Mouse (Mus musculus) intestine, postnatal 0 days (tissue): Measurements from ENCODE around the gene Mdm2. TPM values are rescaled to one million over a fixed set of nuclear protein-coding genes. Genes with fewer than 3 reads are reported as not detected.

Experiments
- ATAC-seq: fragments of 200-750 bp; cut with Nextera tagmentation; 2 replicates; pipeline ENCODE4 v1.8.0; 2017; ENCODE audit warnings: mild to moderate bottlenecking, moderate TSS enrichment, moderate library complexity
- H3K27ac ChIP-seq: fragments of 300-500 bp; sonication (generic); 2 replicates; pipeline ENCODE4 v1.5.1; 2014; ENCODE audit warnings: mild to moderate bottlenecking, low read depth, low read length, moderate library complexity
- H3K27me3 ChIP-seq: fragments of 300-500 bp; sonication (generic); replicated peaks from 2 replicates; pipeline ENCODE4 v1.6.1; 2014; ENCODE audit warnings: low read length, mixed read lengths; ENCODE audit not compliant: control insufficient read depth, insufficient read depth
- H3K36me3 ChIP-seq: fragments of 300-500 bp; sonication (generic); 2 replicates; pipeline ENCODE4 v1.6.1; 2014; ENCODE audit warnings: mild to moderate bottlenecking, moderate library complexity; ENCODE audit not compliant: control insufficient read depth, insufficient read depth
- H3K4me1 ChIP-seq: fragments of 300-500 bp; sonication (generic); replicated peaks from 2 replicates; pipeline ENCODE4 v1.6.1; 2014; ENCODE audit warnings: antibody characterized with exemption, low read length, mixed read lengths; ENCODE audit not compliant: control insufficient read depth, insufficient read depth
- H3K4me2 ChIP-seq: fragments of 300-500 bp; sonication (generic); replicated peaks from 2 replicates; pipeline ENCODE4 v1.6.1; 2014; ENCODE audit warnings: low read depth, mild to moderate bottlenecking, moderate library complexity
- H3K4me3 ChIP-seq: fragments of 300-500 bp; sonication (generic); 2 replicates; pipeline ENCODE4 v1.5.1; 2014; ENCODE audit warnings: low read depth, low read length
- H3K9ac ChIP-seq: fragments of 300-500 bp; sonication (generic); 2 replicates; pipeline ENCODE4 v1.6.1; 2014; ENCODE audit warnings: mild to moderate bottlenecking, low read depth, low read length
- H3K9me3 ChIP-seq: fragments of 300-500 bp; sonication (generic); 2 replicates; pipeline ENCODE4 v1.6.1; 2016; ENCODE audit warnings: mixed run types; ENCODE audit not compliant: control insufficient read depth
- CTCF ChIP-seq: sonication (generic); IDR thresholded peaks from 2 replicates; pipeline ENCODE4 v1.5.1; 2016; ENCODE audit warnings: low read depth, mild to moderate bottlenecking, control low read depth, antibody characterized with exemption, moderate library complexity
- WGBS: fragments of 180-500 bp; shearing (Covaris S2); extraction: QIAGEN DNeasy Blood & Tissue Kit; methylation state at CpG from one replicate; pipeline ENCODE4 v1.1.7; 2014; 5-methylcytosine and 5-hydroxymethylcytosine counted together
- polyA plus RNA-seq: library from polyadenylated mRNA; unstranded; fragments of >200 nt; fragmentation: Nextera tagmentation; extraction: Ambion mirVana; gene quantifications from 2 replicates; pipeline ENCODE4 v1.2.1, GENCODE M21; 2015

Mdm2 gene
- polyA plus RNA-seq, 1 experiment from 2014 or later, result 16.5 TPM

DNA sequence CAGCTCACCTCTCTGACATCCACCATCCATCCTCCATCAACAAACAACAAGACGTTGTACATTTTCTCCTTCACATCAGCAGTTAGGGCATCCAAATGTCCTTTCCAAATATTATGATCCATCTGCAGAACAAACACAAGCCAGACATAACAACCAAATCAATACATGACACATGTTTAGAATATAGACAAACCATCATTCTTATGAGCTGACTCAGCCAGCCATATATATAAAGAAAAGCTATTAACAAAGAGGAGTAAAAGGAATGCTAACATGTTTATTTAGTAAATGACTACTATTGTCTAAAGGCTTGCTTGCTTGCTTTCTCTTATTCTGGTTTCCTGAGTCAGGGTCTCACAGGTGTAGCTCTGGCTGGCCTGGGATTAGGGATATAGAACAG is 46.7 kb upstream of the Mdm2 start:
- no peaks in the 10 kb centered on the region for H3K27me3 ChIP-seq
- H3K9ac ChIP-seq, result no peak overlapping the region
- H3K4me3 ChIP-seq, result no peak overlapping the region
- WGBS, result 86% methylated on average over 1 of the region's 1 CpGs
- no peak overlapping the region for H3K4me2 ChIP-seq
- no peaks in the 10 kb centered on the region for H3K4me1 ChIP-seq
- ATAC-seq, result no peak
- no peak overlapping the region for H3K27ac ChIP-seq
- no peak for TF ChIP-seq CTCF
- no peaks in the 10 kb centered on the region for H3K9me3 ChIP-seq
- H3K36me3 ChIP-seq, result peaks cover 73% of the 10 kb centered on the region

GRCm38 (mm10) chr10:117756784-117757183 is 46.2 kb upstream of the Mdm2 start:
- no peak for ATAC-seq
- no peak overlapping the region for H3K27ac ChIP-seq
- H3K9ac ChIP-seq, result no peak overlapping the region
- no peaks in the 10 kb centered on the region for H3K4me1 ChIP-seq
- no peaks in the 10 kb centered on the region for H3K9me3 ChIP-seq
- H3K27me3 ChIP-seq, result no peaks in the 10 kb centered on the region
- H3K4me2 ChIP-seq, result no peak overlapping the region
- peaks cover 77% of the 10 kb centered on the region for H3K36me3 ChIP-seq
- WGBS, result 94% methylated on average over 5 of the region's 5 CpGs
- no peak for TF ChIP-seq CTCF
- H3K4me3 ChIP-seq, result no peak overlapping the region

- no peak for TF ChIP-seq CTCF
- 91% methylated on average over 11 of the region's 11 CpGs for WGBS
- Histone ChIP-seq H3K4me3 (no peak overlapping the region), H3K9ac (no peak overlapping the region), H3K36me3 (peaks cover 77% of the 10 kb centered on the region), H3K27me3 (no peaks in the 10 kb centered on the region), H3K4me2 (no peak overlapping the region), H3K4me1 (no peaks in the 10 kb centered on the region), H3K9me3 (no peaks in the 10 kb centered on the region), H3K27ac (no peak overlapping the region)
- ATAC-seq, result no peak
These were observed 45.4 kb upstream of the Mdm2 start for GRCm38 (mm10) chr10:117755799-117756467.

DNA sequence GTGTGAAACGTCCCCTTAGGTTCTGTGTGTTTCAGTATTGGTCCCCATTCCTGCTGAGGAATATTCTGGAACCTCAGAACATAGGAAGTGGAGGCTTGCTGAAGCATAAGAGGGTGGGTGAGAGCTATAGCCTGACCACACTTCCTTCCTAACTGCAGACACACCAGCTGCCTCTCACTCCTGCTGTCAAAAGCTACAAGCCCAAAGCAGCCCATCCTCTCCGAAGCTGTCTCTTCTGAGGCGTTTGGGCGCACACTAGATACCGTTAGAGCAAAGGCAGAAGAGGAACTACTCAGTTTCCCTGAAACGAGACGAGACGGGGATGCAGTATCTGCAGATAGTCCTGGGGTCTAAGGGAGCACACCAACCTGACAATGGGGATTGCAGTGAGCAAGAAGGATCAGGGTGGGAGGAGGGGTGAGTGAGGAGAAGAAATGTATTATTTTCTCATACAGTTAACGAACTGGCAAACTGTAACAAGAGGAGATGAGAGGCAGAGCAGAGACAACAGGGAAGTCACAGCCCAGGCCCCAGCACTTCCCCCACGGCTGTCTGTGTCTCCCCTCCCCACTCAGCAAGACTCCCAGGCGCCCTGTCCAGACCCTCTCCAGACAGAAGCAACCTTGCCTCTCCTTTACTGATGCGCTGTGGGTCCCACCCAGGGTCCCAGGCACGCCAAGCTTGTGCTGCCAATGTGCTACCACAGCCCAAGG is 44.7 kb upstream of the Mdm2 start:
- no peak overlapping the region for H3K4me3 ChIP-seq
- no peak overlapping the region for H3K4me2 ChIP-seq
- no peak overlapping the region for H3K27ac ChIP-seq
- no peaks in the 10 kb centered on the region for H3K9me3 ChIP-seq
- H3K4me1 ChIP-seq, result no peaks in the 10 kb centered on the region
- H3K27me3 ChIP-seq, result no peaks in the 10 kb centered on the region
- no peak overlapping the region for H3K9ac ChIP-seq
- WGBS, result 88% methylated on average over 13 of the region's 13 CpGs
- no peak for ATAC-seq
- peaks cover 73% of the 10 kb centered on the region for H3K36me3 ChIP-seq
- no peak for TF ChIP-seq CTCF

DNA sequence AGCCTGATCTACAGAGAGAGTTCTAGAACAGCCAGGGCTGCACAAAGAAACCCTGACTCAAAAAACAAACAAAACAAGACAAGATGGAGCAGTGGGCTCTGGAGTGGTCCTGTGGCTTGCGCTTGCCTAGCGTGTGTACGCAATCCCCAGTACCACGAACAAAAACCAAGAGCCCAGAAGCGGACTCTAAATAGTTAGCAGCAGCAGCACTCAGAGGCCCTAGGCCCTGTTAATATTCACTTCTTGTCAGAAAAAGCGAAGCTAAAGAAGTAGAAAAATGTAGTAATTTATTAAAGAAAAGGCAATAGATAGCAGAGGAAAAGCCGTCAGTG is 44.0 kb upstream of the Mdm2 start:
- no peak for ATAC-seq
- peaks cover 75% of the 10 kb centered on the region for H3K36me3 ChIP-seq

DNA sequence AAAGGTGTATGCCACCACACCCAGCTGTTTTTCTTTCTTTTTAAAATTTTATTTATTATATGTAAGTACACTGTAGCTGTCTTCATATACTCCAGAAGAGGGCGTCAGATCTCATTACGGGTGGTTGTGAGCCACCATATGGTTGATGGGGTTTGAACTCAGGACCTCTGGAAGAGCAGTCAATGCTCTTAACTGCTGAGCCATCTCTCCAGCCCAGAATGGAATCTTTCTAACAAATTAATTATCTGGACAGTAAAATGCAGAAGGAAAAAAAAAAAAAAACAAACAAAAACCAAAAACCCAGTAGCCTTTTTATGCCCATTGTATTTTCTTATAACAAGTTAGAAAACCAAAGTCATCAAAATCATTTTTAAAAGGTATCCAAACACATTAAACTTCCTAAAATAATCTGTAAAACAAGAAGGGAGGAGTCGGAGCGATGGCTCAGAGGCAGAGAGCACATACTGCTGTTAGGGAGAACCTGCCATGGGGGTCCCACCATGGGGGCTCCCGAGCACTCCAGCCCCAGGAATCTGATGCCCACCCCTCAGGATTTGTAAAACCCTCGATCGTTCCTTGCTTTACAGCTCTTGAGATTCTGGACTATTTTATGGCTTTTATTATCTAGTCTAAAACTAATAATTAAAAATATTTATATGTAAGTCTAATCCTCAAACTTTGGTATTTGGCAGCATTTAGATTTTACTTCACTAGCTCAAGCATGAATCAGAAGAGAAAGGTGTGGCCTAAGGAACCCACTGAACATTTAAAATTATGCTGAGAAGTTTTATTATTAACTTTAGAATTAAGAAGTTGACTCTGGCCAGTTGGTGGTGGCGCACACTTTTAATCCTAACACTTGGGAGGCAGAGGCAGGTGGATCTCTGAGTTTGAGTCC is 43.4 kb upstream of the Mdm2 start:
- H3K27me3 ChIP-seq, result no peaks in the 10 kb centered on the region
- H3K27ac ChIP-seq, result no peak overlapping the region
- WGBS, result 88% methylated on average over 8 of the region's 8 CpGs
- H3K9ac ChIP-seq, result no peak overlapping the region
- no peaks in the 10 kb centered on the region for H3K9me3 ChIP-seq
- H3K4me1 ChIP-seq, result no peaks in the 10 kb centered on the region
- H3K4me2 ChIP-seq, result no peak overlapping the region
- ATAC-seq, result no peak
- H3K36me3 ChIP-seq, result peaks cover 72% of the 10 kb centered on the region
- no peak for TF ChIP-seq CTCF
- no peak overlapping the region for H3K4me3 ChIP-seq

More for the DNA sequence above, 44.0 kb upstream of the Mdm2 start:
- 94% methylated on average over 7 of the region's 7 CpGs for WGBS
- TF ChIP-seq CTCF, result no peak
- Histone ChIP-seq H3K4me2 (no peak overlapping the region), H3K27ac (no peak overlapping the region), H3K9ac (no peak overlapping the region), H3K27me3 (no peaks in the 10 kb centered on the region), H3K4me1 (no peaks in the 10 kb centered on the region), H3K4me3 (no peak overlapping the region), H3K9me3 (no peaks in the 10 kb centered on the region)
